Mouse (Mus musculus) midbrain, embryonic 15.5 days (tissue): ENCODE results near the gene Utrn. TPM values are rescaled to one million over a fixed set of nuclear protein-coding genes. Genes with fewer than 3 reads are reported as not detected.

Experiments used
- ATAC-seq: fragments of 200-750 bp; cut with Nextera tagmentation; replicated peaks from 2 replicates; pipeline ENCODE4 v1.8.0; 2017; ENCODE audit warnings: moderate TSS enrichment
- H3K27ac ChIP-seq: fragments of 300-500 bp; sonication (generic); 2 replicates; pipeline ENCODE4 v1.5.1; 2015; ENCODE audit warnings: mild to moderate bottlenecking, inconsistent platforms
- H3K27me3 ChIP-seq: fragments of 300-500 bp; sonication (generic); replicated peaks from 2 replicates; pipeline ENCODE4 v1.6.1; 2015; ENCODE audit warnings: inconsistent platforms
- H3K36me3 ChIP-seq: fragments of 300-500 bp; sonication (generic); replicated peaks from 2 replicates; pipeline ENCODE4 v1.6.1; 2015; ENCODE audit warnings: inconsistent platforms
- H3K4me1 ChIP-seq: fragments of 300-500 bp; sonication (generic); 2 replicates; pipeline ENCODE4 v1.6.1; 2015; ENCODE audit warnings: inconsistent platforms
- H3K4me2 ChIP-seq: fragments of 300-500 bp; sonication (generic); 2 replicates; pipeline ENCODE4 v1.6.1; 2015; ENCODE audit warnings: inconsistent platforms, mild to moderate bottlenecking, moderate library complexity
- H3K4me3 ChIP-seq: fragments of 300-500 bp; sonication (generic); 2 replicates; pipeline ENCODE4 v1.5.1; 2015; ENCODE audit warnings: mild to moderate bottlenecking, inconsistent platforms
- H3K9ac ChIP-seq: fragments of 300-500 bp; sonication (generic); 2 replicates; pipeline ENCODE4 v1.6.1; 2015; ENCODE audit warnings: mild to moderate bottlenecking, inconsistent platforms
- H3K9me3 ChIP-seq: fragments of 300-500 bp; sonication (generic); 2 replicates; pipeline ENCODE4 v1.6.1; 2016; ENCODE audit warnings: inconsistent platforms
- WGBS: fragments of 180-500 bp; shearing (Covaris S2); methylation state at CpG from one replicate; pipeline ENCODE4 v1.1.7; 2015; ENCODE audit warnings: mixed read lengths; 5-methylcytosine and 5-hydroxymethylcytosine counted together
- polyA plus RNA-seq: library from polyadenylated mRNA; unstranded; fragments of >200 nt; fragmentation: Nextera tagmentation; extraction: Ambion mirVana; gene quantifications from 2 replicates; pipeline ENCODE4 v1.2.1, GENCODE M21; 2015

Utrn gene
- polyA plus RNA-seq, 1 experiment from 2014 or later = 19.7 TPM

DNA sequence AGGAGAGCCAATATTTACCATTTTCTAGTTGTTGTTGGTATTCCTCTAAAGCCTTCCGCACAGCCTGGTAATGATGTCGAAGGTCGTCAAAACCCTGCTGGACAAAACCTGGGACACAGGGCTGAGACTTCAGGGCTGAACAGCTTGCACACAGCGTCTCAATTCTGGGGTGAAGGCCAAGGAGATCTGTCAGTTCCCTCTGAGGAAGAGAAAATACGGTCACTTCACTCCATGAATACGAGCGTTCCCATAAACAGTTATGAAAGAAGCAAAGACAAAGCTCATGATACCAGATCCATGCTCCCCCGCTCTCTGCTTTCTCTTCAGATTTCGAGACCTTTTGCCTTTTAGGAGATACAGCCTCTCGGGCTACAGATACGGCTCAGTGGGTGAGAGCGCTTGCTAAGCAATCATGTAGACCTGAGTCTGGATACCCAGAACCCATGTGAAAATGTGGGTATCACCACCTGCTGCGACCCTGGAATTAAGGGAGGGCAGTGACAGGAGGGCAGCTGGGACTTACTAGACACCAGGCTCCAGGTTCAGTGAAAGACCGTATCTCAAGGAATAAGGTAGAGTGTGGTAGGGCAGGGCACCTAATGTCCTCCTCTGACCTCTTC lies 155.8 kb downstream of the Utrn start:
- no peaks in the 10 kb centered on the region for H3K27me3 ChIP-seq
- no peak overlapping the region for H3K27ac ChIP-seq
- ATAC-seq = no peak
- H3K4me2 ChIP-seq = no peak overlapping the region
- no peak overlapping the region for H3K4me3 ChIP-seq
- no peaks in the 10 kb centered on the region for H3K4me1 ChIP-seq
- H3K9me3 ChIP-seq = no peaks in the 10 kb centered on the region
- no peak overlapping the region for H3K9ac ChIP-seq
- H3K36me3 ChIP-seq = no peaks in the 10 kb centered on the region
- 94% methylated on average over 14 of the region's 14 CpGs for WGBS

DNA sequence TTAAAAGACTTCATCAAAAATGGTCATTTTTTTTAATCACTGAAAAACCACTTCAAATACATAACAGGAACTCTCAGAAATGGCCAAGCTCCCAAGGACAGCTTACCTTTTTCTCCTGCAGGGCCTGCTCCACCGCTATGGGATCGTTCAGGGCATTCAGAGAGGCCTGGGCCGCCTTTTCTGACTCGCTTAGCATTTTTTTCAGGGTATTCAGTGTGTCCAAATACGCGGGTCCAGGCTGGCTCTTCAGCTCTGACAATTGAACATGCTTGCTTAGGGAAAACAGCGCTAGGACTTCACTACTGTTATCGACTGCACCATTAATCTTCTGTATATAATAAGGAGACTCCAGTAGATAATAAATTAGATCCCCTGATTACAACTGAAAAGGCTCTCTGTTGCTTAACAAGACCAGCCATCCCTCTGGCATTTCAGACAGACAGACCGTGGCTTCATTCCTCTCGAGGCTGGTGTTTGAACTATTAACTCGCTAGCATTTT lies 157.8 kb downstream of the Utrn start:
- no peaks in the 10 kb centered on the region for H3K36me3 ChIP-seq
- ATAC-seq = no peak
- H3K27me3 ChIP-seq = no peaks in the 10 kb centered on the region
- H3K4me3 ChIP-seq = no peak overlapping the region
- 65% methylated on average over 11 of the region's 11 CpGs for WGBS
- no peak overlapping the region for H3K4me2 ChIP-seq
- no peak overlapping the region for H3K9ac ChIP-seq
- no peak overlapping the region for H3K27ac ChIP-seq
- H3K9me3 ChIP-seq = no peaks in the 10 kb centered on the region
- no peaks in the 10 kb centered on the region for H3K4me1 ChIP-seq

DNA sequence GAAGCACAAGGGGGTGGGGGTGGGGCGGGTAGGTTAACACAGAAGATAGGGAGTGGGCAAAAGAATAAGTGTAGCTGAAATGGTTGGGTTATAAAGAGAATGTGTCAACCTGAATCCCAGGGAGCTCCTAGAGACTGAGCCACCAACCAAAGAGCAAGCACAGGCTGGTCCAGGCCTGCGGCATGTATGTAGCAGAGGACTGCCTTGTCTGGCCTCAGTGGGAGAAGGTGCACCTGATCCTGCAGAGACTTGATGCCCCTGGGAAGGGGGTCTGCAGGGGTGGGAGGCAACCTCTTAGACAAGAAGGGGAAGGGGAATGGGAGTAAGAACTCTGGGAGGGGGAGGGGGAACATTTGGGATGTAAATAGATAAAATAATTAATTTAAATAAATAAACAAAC lies 162.6 kb downstream of the Utrn start:
- no peak overlapping the region for H3K27ac ChIP-seq
- no peak for ATAC-seq
- no peak overlapping the region for H3K9ac ChIP-seq
- no peaks in the 10 kb centered on the region for H3K36me3 ChIP-seq
- H3K9me3 ChIP-seq = no peaks in the 10 kb centered on the region
- no peaks in the 10 kb centered on the region for H3K27me3 ChIP-seq
- no peak overlapping the region for H3K4me3 ChIP-seq
- H3K4me2 ChIP-seq = no peak overlapping the region
- 93% methylated on average over 2 of the region's 2 CpGs for WGBS
- no peaks in the 10 kb centered on the region for H3K4me1 ChIP-seq

DNA sequence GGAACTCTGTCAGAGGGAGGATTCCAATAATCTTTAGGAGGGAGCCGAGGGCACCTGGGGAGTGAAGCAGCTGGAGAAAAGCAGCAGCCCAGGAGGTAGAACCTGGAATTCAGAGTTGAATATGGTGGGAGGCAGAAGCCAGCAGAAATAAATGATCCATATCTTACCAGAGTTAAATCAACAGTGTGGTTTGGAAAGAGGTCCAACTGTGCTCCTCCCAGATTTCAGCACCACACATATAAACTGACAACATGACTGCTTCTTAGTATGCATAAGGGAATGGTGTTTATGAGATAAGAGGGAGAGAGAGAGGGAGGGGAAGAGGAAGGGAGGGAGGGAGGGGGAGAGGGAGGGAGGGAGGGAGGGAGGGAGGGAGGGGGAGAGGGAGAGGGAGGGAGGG lies 163.2 kb downstream of the Utrn start:
- Histone ChIP-seq H3K27me3 (no peaks in the 10 kb centered on the region), H3K4me1 (no peaks in the 10 kb centered on the region), H3K36me3 (no peaks in the 10 kb centered on the region), H3K4me2 (no peak overlapping the region), H3K27ac (no peak overlapping the region), H3K9ac (no peak overlapping the region), H3K9me3 (no peaks in the 10 kb centered on the region), H3K4me3 (no peak overlapping the region)
- ATAC-seq = no peak
- WGBS = 73% methylated on average over 1 of the region's 1 CpGs

DNA sequence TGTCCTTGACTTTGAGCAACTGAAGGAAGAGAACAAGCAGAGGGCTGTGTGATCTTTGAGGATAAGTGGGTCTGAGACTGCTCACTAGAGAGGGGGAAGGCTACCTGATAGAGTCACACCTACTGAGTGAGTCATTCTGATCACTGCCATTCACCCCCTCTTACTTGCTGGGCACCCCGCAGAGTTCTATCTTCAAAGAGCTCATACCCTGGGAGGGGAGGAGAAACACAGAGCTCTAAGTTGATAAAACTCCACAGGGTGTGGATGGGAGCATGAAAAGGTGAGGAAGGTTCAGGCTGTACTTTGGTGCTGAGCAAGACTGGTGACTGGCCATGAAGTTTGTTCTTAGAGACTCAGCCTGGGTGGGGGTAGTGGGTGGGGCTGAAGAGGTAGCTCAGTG lies 164.9 kb downstream of the Utrn start:
- no peaks in the 10 kb centered on the region for H3K9me3 ChIP-seq
- no peak overlapping the region for H3K4me3 ChIP-seq
- H3K9ac ChIP-seq = no peak overlapping the region
- H3K27me3 ChIP-seq = no peaks in the 10 kb centered on the region
- no peak overlapping the region for H3K4me2 ChIP-seq
- 42% methylated on average over 1 of the region's 1 CpGs for WGBS
- H3K27ac ChIP-seq = no peak overlapping the region
- no peaks in the 10 kb centered on the region for H3K36me3 ChIP-seq
- H3K4me1 ChIP-seq = no peaks in the 10 kb centered on the region
- no peak for ATAC-seq

DNA sequence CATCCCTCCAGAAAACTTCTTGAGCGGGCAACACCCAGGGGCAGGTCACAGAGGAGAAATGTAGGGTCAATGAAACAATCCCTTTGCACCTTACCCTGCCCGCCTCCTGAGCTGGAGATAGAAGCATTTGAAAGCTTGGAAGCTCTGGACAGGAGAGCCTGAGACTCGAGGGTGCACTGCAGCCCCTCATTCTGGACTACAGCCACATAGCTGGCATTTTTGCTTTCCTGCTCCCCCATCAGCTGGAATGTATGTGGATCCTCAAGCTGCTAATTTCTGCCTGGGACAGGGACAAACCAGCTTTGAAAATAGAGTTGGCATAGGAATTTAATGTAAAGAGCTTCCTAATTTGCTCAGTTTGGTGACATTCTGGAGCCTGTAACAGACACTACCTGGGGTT lies 165.6 kb downstream of the Utrn start:
- Histone ChIP-seq H3K36me3 (no peaks in the 10 kb centered on the region), H3K4me3 (no peak overlapping the region), H3K4me1 (no peaks in the 10 kb centered on the region), H3K4me2 (no peak overlapping the region), H3K9me3 (no peaks in the 10 kb centered on the region), H3K27me3 (no peaks in the 10 kb centered on the region), H3K27ac (no peak overlapping the region), H3K9ac (no peak overlapping the region)
- WGBS = 77% methylated on average over 3 of the region's 3 CpGs
- ATAC-seq = no peak

DNA sequence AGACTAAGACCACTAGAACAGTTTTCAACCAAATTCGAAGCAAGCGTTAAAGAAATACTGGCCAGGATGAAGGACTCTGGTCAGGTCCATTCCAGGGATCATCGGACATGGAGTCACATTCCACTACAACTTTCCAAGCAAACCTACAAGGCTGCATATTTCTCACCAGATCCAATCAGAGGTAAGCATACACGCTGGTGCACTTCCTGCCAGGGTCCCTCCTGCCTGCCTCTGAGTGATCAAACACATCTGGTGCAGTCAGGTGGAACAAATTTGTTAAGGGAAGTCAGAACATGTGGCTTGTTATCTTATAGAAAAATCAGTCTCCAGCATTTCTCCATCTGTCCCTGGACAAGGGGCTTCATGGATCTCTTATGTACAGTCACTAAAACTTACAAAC lies 167.0 kb downstream of the Utrn start:
- Histone ChIP-seq H3K9me3 (no peaks in the 10 kb centered on the region), H3K27ac (no peak overlapping the region), H3K36me3 (no peaks in the 10 kb centered on the region), H3K27me3 (no peaks in the 10 kb centered on the region), H3K4me2 (no peak overlapping the region), H3K9ac (no peak overlapping the region), H3K4me3 (no peak overlapping the region), H3K4me1 (no peaks in the 10 kb centered on the region)
- 88% methylated on average over 4 of the region's 4 CpGs for WGBS
- ATAC-seq = no peak

DNA sequence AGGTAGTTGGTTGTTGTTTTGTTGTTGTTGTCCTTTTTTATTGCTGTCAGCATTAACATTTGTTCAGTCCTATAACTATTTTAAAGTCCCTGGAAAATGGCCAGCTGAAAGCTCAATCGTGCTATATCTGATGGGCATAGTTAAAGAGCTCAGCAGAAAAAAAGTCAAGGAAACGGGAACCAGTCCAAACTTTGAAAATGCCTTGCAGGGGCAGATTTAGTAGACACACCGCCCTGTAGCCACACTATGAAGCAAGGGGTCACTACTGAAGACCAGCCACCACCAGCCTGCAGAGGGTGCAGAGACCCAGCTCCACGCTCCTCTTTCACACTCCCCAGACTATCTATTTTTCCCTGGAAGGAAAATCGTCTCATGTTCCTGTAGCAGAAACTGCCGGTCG lies 167.5 kb downstream of the Utrn start:
- H3K36me3 ChIP-seq = no peaks in the 10 kb centered on the region
- H3K9me3 ChIP-seq = no peaks in the 10 kb centered on the region
- H3K4me1 ChIP-seq = no peaks in the 10 kb centered on the region
- H3K4me2 ChIP-seq = no peak overlapping the region
- no peak overlapping the region for H3K4me3 ChIP-seq
- 90% methylated on average over 7 of the region's 7 CpGs for WGBS
- H3K9ac ChIP-seq = no peak overlapping the region
- no peak for ATAC-seq
- H3K27me3 ChIP-seq = no peaks in the 10 kb centered on the region
- H3K27ac ChIP-seq = no peak overlapping the region

DNA sequence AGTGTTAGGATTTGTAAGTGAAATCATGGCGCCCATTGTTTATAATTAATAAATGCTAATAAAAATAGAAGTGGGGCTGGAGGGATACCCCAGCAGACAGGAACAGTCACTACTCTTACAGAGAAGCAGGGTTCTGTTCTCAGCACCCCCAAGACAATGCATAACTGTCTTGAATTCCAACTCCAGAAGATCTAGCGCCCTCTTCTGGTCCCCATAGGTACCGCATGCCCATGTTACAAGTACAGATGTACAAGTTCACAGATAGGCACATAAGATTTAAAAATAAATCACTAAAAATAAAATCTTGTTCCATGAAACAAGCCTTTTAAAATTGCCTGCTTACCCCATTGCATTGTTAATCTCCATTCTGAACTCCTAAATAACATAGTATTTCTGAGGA lies 168.6 kb downstream of the Utrn start:
- Histone ChIP-seq H3K4me1 (no peaks in the 10 kb centered on the region), H3K4me2 (no peak overlapping the region), H3K9me3 (no peaks in the 10 kb centered on the region), H3K4me3 (no peak overlapping the region), H3K27ac (no peak overlapping the region), H3K9ac (no peak overlapping the region), H3K36me3 (no peaks in the 10 kb centered on the region), H3K27me3 (no peaks in the 10 kb centered on the region)
- WGBS = 79% methylated on average over 3 of the region's 3 CpGs
- ATAC-seq = no peak

DNA sequence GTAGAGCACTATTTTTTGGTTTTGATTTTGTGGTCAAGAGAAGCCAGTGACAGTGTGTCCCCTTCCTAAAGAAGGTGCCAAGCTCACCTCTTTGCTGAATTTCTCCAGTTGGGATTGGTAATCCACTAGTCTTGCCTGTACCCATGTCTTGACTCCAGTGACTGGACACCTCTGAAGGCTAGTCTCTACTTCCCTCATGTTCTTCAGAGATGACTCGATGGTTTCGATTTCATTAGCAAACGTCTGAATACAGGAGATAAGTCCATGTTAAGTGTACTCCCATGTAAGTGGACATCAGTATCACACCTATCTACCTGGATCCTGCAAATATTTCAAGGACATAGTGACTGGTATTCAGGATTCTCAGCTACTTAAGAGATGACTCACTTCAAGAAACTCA lies 171.3 kb downstream of the Utrn start:
- no peak for ATAC-seq
- no peaks in the 10 kb centered on the region for H3K9me3 ChIP-seq

DNA sequence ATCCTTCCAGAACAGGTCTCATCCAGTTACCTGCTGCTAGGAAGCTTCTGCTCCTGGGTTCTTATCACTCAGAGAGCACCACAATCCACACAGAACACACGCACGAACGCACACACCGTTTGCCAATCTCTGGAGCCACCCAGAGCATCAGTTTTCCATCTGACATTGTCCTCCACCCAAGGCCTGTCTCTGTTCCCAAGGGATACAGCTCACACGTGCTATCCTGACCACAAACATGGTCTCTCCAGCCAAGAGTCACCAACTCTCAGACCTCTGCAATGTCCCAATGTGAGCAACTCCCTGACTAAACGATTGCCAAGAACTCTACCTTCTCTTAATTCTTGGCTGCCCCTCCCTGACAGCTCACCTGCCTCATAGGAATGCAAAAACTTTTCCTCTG lies 172.5 kb downstream of the Utrn start:
- Histone ChIP-seq H3K4me3 (no peak overlapping the region), H3K36me3 (no peaks in the 10 kb centered on the region), H3K4me2 (no peak overlapping the region), H3K9me3 (no peaks in the 10 kb centered on the region), H3K4me1 (no peaks in the 10 kb centered on the region), H3K9ac (no peak overlapping the region), H3K27me3 (no peaks in the 10 kb centered on the region), H3K27ac (no peak overlapping the region)
- WGBS = 88% methylated on average over 6 of the region's 6 CpGs
- no peak for ATAC-seq

More for the DNA sequence above, 171.3 kb downstream of the Utrn start:
- Histone ChIP-seq H3K36me3 (no peaks in the 10 kb centered on the region), H3K4me1 (no peaks in the 10 kb centered on the region), H3K27ac (no peak overlapping the region), H3K4me3 (no peak overlapping the region), H3K9ac (no peak overlapping the region), H3K4me2 (no peak overlapping the region), H3K27me3 (no peaks in the 10 kb centered on the region)
- WGBS = 97% methylated on average over 3 of the region's 3 CpGs

DNA sequence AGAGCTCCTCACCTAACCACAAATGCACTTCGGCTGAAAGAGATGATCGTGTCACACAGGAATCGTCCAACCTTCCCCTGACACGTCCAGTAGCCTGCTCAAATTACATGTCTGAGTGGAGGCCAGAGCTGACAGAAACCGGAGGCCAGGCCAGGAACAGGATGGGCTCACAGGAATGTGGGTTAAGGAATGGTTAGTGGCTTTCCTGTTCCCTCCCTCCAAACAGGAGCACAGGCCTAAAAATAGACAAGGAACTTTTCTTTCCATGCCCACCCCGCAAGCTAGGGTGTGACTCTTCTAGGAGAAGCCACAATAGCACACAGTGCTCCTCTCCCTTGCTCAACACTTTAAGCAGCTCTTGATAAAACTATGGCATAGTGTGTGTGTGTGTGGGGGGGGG lies 174.4 kb downstream of the Utrn start:
- H3K4me1 ChIP-seq = no peaks in the 10 kb centered on the region
- H3K9ac ChIP-seq = no peak overlapping the region
- ATAC-seq = no peak
- H3K9me3 ChIP-seq = no peaks in the 10 kb centered on the region
- no peak overlapping the region for H3K4me2 ChIP-seq
- H3K4me3 ChIP-seq = no peak overlapping the region
- H3K27ac ChIP-seq = no peak overlapping the region
- H3K27me3 ChIP-seq = no peaks in the 10 kb centered on the region
- WGBS = 70% methylated on average over 6 of the region's 6 CpGs
- no peaks in the 10 kb centered on the region for H3K36me3 ChIP-seq

DNA sequence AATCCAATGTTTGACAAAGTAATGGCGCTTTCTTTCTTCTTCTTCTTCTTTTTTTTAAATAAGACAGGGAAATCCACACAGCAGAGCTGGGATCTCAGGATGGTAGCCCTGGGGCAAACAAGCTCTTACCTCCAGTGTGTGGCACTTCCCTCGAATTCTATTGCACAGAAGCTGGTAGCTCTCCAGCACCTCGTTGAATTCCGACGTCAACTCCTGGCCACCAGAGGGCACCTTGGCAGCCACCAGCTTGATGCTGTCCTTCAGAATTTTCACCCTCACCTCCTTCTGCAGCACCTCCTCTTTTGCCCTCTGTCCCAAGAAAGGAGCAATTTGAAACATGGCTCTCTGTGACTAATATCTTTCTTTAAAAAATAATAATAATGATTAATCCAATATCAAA lies 178.6 kb downstream of the Utrn start:
- Histone ChIP-seq H3K4me1 (no peaks in the 10 kb centered on the region), H3K4me3 (no peak overlapping the region), H3K9me3 (no peaks in the 10 kb centered on the region), H3K9ac (no peak overlapping the region), H3K27me3 (no peaks in the 10 kb centered on the region), H3K4me2 (no peak overlapping the region), H3K27ac (no peak overlapping the region), H3K36me3 (no peaks in the 10 kb centered on the region)
- WGBS = 22% methylated on average over 5 of the region's 5 CpGs
- peak; percentile 82 for ATAC-seq
